Mouse (Mus musculus): Measurements from ENCODE around the gene Fndc11. TPM values are rescaled to one million over a fixed set of nuclear protein-coding genes. Genes with fewer than 3 reads are reported as not detected.

Gene Fndc11
- polyA plus RNA-seq, 1 experiment from 2014 or later: 0.55 TPM

- Histone ChIP-seq H3K9me3 (replicated peaks; ENCODE audit: low read length) (no peaks in the 10 kb centered on the region), H3K27me3 (ENCODE audit: insufficient read depth, low read length) (no peaks in the 10 kb centered on the region), H3K4me2 (ENCODE audit: low read length) (no peak overlapping the region), H3K4me1 (replicated peaks; ENCODE audit: insufficient read depth, low read length) (no peaks in the 10 kb centered on the region), H3K27ac (no peak overlapping the region), H3K9ac (ENCODE audit: low read depth, low read length) (no peak overlapping the region), H3K36me3 (ENCODE audit: insufficient read depth, low read length) (no peaks in the 10 kb centered on the region), H3K4me3 (replicated peaks; ENCODE audit: low read depth, low read length) (no peak overlapping the region)
- 82% methylated on average over 4 of the region's 4 CpGs for WGBS
- ATAC-seq (replicated peaks; ENCODE audit: low FRiP score, low read depth) (no peak), DNase-seq (ENCODE audit: low spot score) (no peak)
- TF ChIP-seq CTCF (IDR thresholded peaks at IDR 0.05; ENCODE audit: low read depth): no peak
Observed at GRCm38 (mm10) chr2:181196628-181197300, 23.0 kb upstream of the Fndc11 start.

- no peaks in the 10 kb centered on the region for H3K36me3 ChIP-seq (ENCODE audit: insufficient read depth, low read length)
- H3K4me2 ChIP-seq (ENCODE audit: low read length): no peak overlapping the region
- ATAC-seq (replicated peaks; ENCODE audit: low FRiP score, low read depth) (no peak), DNase-seq (ENCODE audit: low spot score) (no peak)
- no peaks in the 10 kb centered on the region for H3K9me3 ChIP-seq (replicated peaks; ENCODE audit: low read length)
- TF ChIP-seq CTCF (IDR thresholded peaks at IDR 0.05; ENCODE audit: low read depth): no peak
- no peaks in the 10 kb centered on the region for H3K27me3 ChIP-seq (ENCODE audit: insufficient read depth, low read length)
- no peak overlapping the region for H3K27ac ChIP-seq
- no peak overlapping the region for H3K9ac ChIP-seq (ENCODE audit: low read depth, low read length)
- H3K4me3 ChIP-seq (replicated peaks; ENCODE audit: low read depth, low read length): no peak overlapping the region
- no peaks in the 10 kb centered on the region for H3K4me1 ChIP-seq (replicated peaks; ENCODE audit: insufficient read depth, low read length)
- WGBS: 66% methylated on average over 3 of the region's 3 CpGs
Observed at GRCm38 (mm10) chr2:181201606-181202005, 18.2 kb upstream of the Fndc11 start.

- Histone ChIP-seq H3K4me2 (ENCODE audit: low read length) (no peak within 1 kb of the TSS), H3K36me3 (ENCODE audit: insufficient read depth, low read length) (no peaks in the 10 kb centered on the region), H3K4me3 (replicated peaks; ENCODE audit: low read depth, low read length) (no peak within 1 kb of the TSS), H3K9me3 (replicated peaks; ENCODE audit: low read length) (no peaks in the 10 kb centered on the region), H3K9ac (ENCODE audit: low read depth, low read length) (no peak within 1 kb of the TSS), H3K27ac (no peak within 1 kb of the TSS), H3K4me1 (replicated peaks; ENCODE audit: insufficient read depth, low read length) (no peaks in the 10 kb centered on the region), H3K27me3 (ENCODE audit: insufficient read depth, low read length) (no peaks in the 10 kb centered on the region)
- no peak for ATAC-seq (replicated peaks; ENCODE audit: low FRiP score, low read depth)
- WGBS: 85% methylated on average over 3 of the region's 3 CpGs
- TF ChIP-seq CTCF (IDR thresholded peaks at IDR 0.05; ENCODE audit: low read depth): no peak
- DNase-seq (ENCODE audit: low spot score): no peak
Observed at GRCm38 (mm10) chr2:181202422-181202821, 17.4 kb upstream of the Fndc11 start, which contains the start of gene Ptk6. Gene Ptk6, minus strand, starts transcription at chr2:181202789.

DNA sequence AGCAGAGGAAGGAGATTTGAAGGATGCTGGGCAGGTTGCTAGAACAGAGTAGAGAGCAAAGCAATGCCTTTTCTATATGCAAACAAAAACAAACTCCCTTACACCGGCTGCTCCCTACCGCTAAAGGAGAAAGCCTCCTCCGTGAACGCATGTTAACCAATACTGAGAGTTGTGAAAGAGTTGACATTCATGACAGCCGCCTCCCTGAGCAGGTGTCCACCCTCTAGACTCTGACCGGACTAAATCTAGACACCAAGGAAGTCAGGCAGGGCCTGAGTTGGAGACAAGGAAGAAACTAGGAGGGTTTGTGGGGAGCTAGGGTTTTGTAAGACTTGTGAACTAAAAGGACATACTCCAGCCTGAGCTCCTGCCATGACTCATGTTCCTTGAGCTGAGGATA, 16.9 kb upstream of the Fndc11 start:
- Histone ChIP-seq H3K4me3 (replicated peaks; ENCODE audit: low read depth, low read length) (no peak overlapping the region), H3K9ac (ENCODE audit: low read depth, low read length) (no peak overlapping the region), H3K27me3 (ENCODE audit: insufficient read depth, low read length) (no peaks in the 10 kb centered on the region), H3K36me3 (ENCODE audit: insufficient read depth, low read length) (no peaks in the 10 kb centered on the region), H3K4me1 (replicated peaks; ENCODE audit: insufficient read depth, low read length) (no peaks in the 10 kb centered on the region), H3K4me2 (ENCODE audit: low read length) (no peak overlapping the region), H3K27ac (no peak overlapping the region), H3K9me3 (replicated peaks; ENCODE audit: low read length) (no peaks in the 10 kb centered on the region)
- no peak for TF ChIP-seq CTCF (IDR thresholded peaks at IDR 0.05; ENCODE audit: low read depth)
- ATAC-seq (replicated peaks; ENCODE audit: low FRiP score, low read depth) (no peak), DNase-seq (ENCODE audit: low spot score) (no peak)
- 59% methylated on average over 6 of the region's 6 CpGs for WGBS

- Histone ChIP-seq H3K36me3 (ENCODE audit: insufficient read depth, low read length) (no peaks in the 10 kb centered on the region), H3K4me1 (replicated peaks; ENCODE audit: insufficient read depth, low read length) (no peaks in the 10 kb centered on the region), H3K27ac (no peak overlapping the region), H3K27me3 (ENCODE audit: insufficient read depth, low read length) (no peaks in the 10 kb centered on the region), H3K9ac (ENCODE audit: low read depth, low read length) (no peak overlapping the region), H3K4me2 (ENCODE audit: low read length) (no peak overlapping the region), H3K4me3 (replicated peaks; ENCODE audit: low read depth, low read length) (no peak overlapping the region), H3K9me3 (replicated peaks; ENCODE audit: low read length) (no peaks in the 10 kb centered on the region)
- no peak for DNase-seq (ENCODE audit: low spot score)
- no peak for ATAC-seq (replicated peaks; ENCODE audit: low FRiP score, low read depth)
- TF ChIP-seq CTCF (IDR thresholded peaks at IDR 0.05; ENCODE audit: low read depth): no peak
- 85% methylated on average over 5 of the region's 5 CpGs for WGBS
Observed at GRCm38 (mm10) chr2:181205678-181206077, 14.1 kb upstream of the Fndc11 start.

DNA sequence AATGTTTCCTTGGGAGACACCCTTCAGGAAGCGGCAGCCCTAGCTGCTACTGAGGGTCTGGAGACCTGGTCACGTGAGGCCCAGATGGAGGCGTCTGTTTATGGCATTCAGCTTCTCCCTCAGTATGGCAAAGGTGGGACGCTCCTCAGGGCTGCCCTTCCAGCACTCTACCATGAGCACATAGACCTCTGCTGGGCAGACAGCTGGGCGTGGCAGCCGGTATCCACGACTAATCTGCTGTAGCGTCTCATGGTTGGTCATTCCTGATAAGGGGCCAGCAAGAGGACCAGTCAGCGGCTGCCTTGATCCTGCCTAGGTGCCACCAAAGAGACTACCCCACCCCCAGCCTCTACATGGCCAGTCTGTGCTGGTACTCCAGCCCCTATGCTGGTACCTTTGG, 13.7 kb upstream of the Fndc11 start:
- ATAC-seq (replicated peaks; ENCODE audit: low FRiP score, low read depth) (no peak), DNase-seq (ENCODE audit: low spot score) (no peak)
- H3K9me3 ChIP-seq (replicated peaks; ENCODE audit: low read length): no peaks in the 10 kb centered on the region
- H3K4me2 ChIP-seq (ENCODE audit: low read length): no peak overlapping the region
- H3K9ac ChIP-seq (ENCODE audit: low read depth, low read length): no peak overlapping the region
- H3K36me3 ChIP-seq (ENCODE audit: insufficient read depth, low read length): no peaks in the 10 kb centered on the region
- H3K4me3 ChIP-seq (replicated peaks; ENCODE audit: low read depth, low read length): no peak overlapping the region
- H3K4me1 ChIP-seq (replicated peaks; ENCODE audit: insufficient read depth, low read length): no peaks in the 10 kb centered on the region
- no peaks in the 10 kb centered on the region for H3K27me3 ChIP-seq (ENCODE audit: insufficient read depth, low read length)
- WGBS: 63% methylated on average over 9 of the region's 9 CpGs
- no peak for TF ChIP-seq CTCF (IDR thresholded peaks at IDR 0.05; ENCODE audit: low read depth)
- no peak overlapping the region for H3K27ac ChIP-seq
